Mouse (Mus musculus): Measurements from ENCODE around the gene Ssr4. TPM values are rescaled to one million over a fixed set of nuclear protein-coding genes. Genes with fewer than 3 reads are reported as not detected.

Gene Ssr4
- 227 TPM for polyA plus RNA-seq (2017; shearing (Covaris generic))

DNA sequence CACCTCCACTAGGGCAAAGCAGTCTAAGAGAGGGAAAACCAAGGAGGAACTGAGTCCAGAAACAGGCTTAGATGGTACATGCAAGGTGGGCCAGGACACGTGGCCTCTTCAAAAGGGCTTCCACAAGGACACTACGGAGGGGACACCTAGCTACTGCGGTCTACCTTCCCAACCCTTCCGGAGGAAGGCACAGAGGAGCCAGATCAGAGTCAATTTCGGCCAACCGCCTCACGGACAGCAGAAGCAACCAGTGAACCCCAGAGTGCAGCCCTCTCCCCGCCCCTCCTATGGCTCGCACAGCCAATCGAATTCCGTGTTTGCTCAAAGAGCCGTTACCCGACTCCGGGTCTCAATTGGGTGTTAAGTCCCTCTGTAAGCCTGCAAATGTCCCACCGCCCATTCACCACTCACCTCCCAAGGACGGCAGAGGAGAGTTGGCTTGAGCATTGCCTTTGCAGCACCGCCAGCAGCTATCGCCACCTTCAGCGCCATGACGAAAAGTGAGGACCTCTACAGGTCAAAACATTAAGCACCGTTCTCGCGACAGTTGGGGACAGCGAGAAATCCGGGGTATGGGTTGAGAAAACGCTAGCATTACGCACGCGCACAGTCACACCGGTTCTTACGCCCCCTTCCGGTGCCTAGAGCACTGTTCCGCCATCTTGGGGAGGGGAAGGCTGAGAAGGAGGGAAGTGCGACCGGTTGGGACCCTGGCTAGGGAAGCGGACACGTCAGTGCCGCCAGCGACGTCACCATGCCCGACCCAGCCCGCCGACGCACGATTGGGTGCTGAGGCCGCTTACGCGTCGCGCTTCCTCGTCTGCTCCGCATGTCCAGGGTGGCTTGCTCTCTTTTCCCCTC, at the start of gene Ssr4, which contains the start of gene Idh3g:
TSS of gene Ssr4 (plus strand) at position 665 of the 861 bp plus-strand sequence.
TSS of gene Idh3g (minus strand) at position 534 of the 861 bp plus-strand sequence.

DNA sequence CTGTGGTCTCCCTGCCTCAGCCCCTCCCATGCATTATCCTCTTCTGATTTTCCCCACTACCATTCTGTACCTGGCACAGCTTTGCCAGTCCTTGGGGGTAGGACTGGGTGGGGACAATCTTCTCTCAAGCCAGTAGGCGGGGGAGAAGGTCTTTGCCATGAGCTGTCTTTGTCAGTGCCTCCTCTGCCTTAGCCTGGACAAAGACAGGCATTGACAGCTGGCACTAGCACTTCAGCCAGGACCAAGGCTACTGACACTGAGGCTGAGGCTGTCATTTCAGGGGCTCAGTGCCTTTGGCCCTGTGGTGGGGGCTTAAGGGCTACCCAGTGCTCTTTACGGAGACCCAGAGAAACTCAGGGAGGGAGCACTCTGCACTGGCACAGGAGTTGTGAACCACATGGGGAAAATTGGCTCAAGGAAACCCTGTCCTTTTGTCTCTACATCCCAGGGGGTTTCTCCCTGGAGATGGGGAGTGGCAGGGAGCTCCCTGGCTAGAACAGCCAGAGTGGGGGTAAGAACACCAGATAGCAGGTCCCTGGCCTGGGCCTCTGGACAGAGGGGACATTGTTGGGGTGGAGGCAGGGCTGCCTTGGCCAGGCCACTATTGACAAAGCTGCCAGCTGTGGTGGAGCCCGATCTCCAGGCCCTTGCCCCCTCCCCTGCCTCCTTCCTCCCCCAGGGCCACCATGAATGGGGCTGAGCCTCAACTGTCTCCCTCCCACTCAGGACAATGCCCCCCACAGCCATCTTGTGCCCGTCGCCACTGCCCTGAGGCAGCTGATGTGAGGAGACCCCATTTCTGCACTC, 30.3 kb upstream of the Ssr4 start, which contains the start of gene Plxnb3:
TSS of gene Plxnb3 (plus strand) at position 757 of the 807 bp plus-strand sequence.

GRCm38 (mm10) chrX:73774168-73774760, 12.6 kb upstream of the Ssr4 start, which contains the start of gene Srpk3:
TSS of gene Srpk3 (plus strand) at chrX:73774405.

GRCm38 (mm10) chrX:73824185-73825151, 37.6 kb downstream of the Ssr4 start, which contains the start of gene Pdzd4:
TSS of gene Pdzd4 (minus strand) at chrX:73824969.

Other genes with a start within 250 kb of the Ssr4 start
- gene Dusp9, start 147.6 kb upstream of the Ssr4 start, polyA plus RNA-seq (2017; shearing (Covaris generic)) = 0.74 TPM
- 1.5 TPM for gene Pnck, start 126.9 kb upstream of the Ssr4 start, polyA plus RNA-seq (2017; shearing (Covaris generic))
- gene Slc6a8, start 113.9 kb upstream of the Ssr4 start, polyA plus RNA-seq (2017; shearing (Covaris generic)) = 0.11 TPM
- gene Bcap31, start 70.9 kb upstream of the Ssr4 start, polyA plus RNA-seq (2017; shearing (Covaris generic)) = 275 TPM
- 36.9 TPM for gene Abcd1, start 70.4 kb upstream of the Ssr4 start, polyA plus RNA-seq (2017; shearing (Covaris generic))
- gene Plxnb3, start 29.9 kb upstream of the Ssr4 start, polyA plus RNA-seq (2017; shearing (Covaris generic)) = not detected
- 1.3 TPM for gene Srpk3, start 12.6 kb upstream of the Ssr4 start, polyA plus RNA-seq (2017; shearing (Covaris generic))
- 218 TPM for gene Idh3g, start 131 bp upstream of the Ssr4 start, polyA plus RNA-seq (2017; shearing (Covaris generic))
- gene Pdzd4, start 37.9 kb downstream of the Ssr4 start, polyA plus RNA-seq (2017; shearing (Covaris generic)) = 0.44 TPM
- 3.4 TPM for gene Avpr2, start 105.1 kb downstream of the Ssr4 start, polyA plus RNA-seq (2017; shearing (Covaris generic))
- gene L1cam, start 109.1 kb downstream of the Ssr4 start, polyA plus RNA-seq (2017; shearing (Covaris generic)) = 9.5 TPM
- 302 TPM for gene Arhgap4, start 134.8 kb downstream of the Ssr4 start, polyA plus RNA-seq (2017; shearing (Covaris generic))
- gene Naa10, start 134.9 kb downstream of the Ssr4 start, polyA plus RNA-seq (2017; shearing (Covaris generic)) = 208 TPM
- 3.9 TPM for gene Renbp, start 143.8 kb downstream of the Ssr4 start, polyA plus RNA-seq (2017; shearing (Covaris generic))
- gene Hcfc1, start 179.3 kb downstream of the Ssr4 start, polyA plus RNA-seq (2017; shearing (Covaris generic)) = 45.8 TPM
- 201 TPM for gene Irak1, start 236.9 kb downstream of the Ssr4 start, polyA plus RNA-seq (2017; shearing (Covaris generic))